Mouse (Mus musculus): Measurements from ENCODE around the gene Ctso. TPM values are rescaled to one million over a fixed set of nuclear protein-coding genes. Genes with fewer than 3 reads are reported as not detected.
A peak's percentile ranks its signal among the peaks of the same experiment; 100 is the strongest.

Gene Ctso
- polyA plus RNA-seq, 1 experiment = 4.4 TPM

- no peak for DNase-seq (ENCODE audit: low read depth)
- TF ChIP-seq CTCF (IDR thresholded peaks at IDR 0.05; ENCODE audit: borderline replicate concordance, extremely low read depth, insufficient read depth, insufficient read length) = no peak
- TF ChIP-seq POLR2A (IDR thresholded peaks at IDR 0.05; ENCODE audit: borderline replicate concordance, extremely low read depth, insufficient read depth, insufficient read length, poor library complexity, severe bottlenecking) = no peak
These were observed 57.3 kb downstream of the Ctso start for GRCm38 (mm10) chr3:81989692-81990141.

GRCm38 (mm10) chr3:81990531-81990930 is 58.1 kb downstream of the Ctso start:
- no peak for TF ChIP-seq CTCF (IDR thresholded peaks at IDR 0.05; ENCODE audit: borderline replicate concordance, extremely low read depth, insufficient read depth, insufficient read length)
- TF ChIP-seq POLR2A (IDR thresholded peaks at IDR 0.05; ENCODE audit: borderline replicate concordance, extremely low read depth, insufficient read depth, insufficient read length, poor library complexity, severe bottlenecking) = no peak
- DNase-seq (ENCODE audit: low read depth) = no peak

GRCm38 (mm10) chr3:81995371-81995770 is 63.0 kb downstream of the Ctso start:
- TF ChIP-seq CTCF (IDR thresholded peaks at IDR 0.05; ENCODE audit: borderline replicate concordance, extremely low read depth, insufficient read depth, insufficient read length) (no peak), POLR2A (IDR thresholded peaks at IDR 0.05; ENCODE audit: borderline replicate concordance, extremely low read depth, insufficient read depth, insufficient read length, poor library complexity, severe bottlenecking) (no peak)

DNA sequence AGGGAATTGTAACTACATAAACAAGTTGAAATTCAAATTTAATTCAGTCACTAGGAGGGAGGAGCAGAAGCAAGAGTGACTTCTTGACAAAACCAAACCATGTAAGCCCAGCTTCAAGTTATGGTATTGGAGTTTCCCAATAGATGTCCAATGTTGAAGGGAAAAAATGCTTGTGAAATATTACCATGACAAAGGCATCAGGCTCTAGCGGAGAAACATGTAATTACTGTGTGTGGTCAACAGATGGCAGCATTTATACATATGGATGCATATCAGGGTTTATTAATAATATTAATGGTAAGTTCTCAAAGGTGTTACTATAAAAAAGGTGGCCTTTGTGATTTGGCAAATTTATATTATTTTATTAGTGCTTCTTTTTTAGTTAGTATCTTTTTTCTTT is 63.6 kb downstream of the Ctso start:
- TF ChIP-seq POLR2A (IDR thresholded peaks at IDR 0.05; ENCODE audit: borderline replicate concordance, extremely low read depth, insufficient read depth, insufficient read length, poor library complexity, severe bottlenecking) (no peak), CTCF (IDR thresholded peaks at IDR 0.05; ENCODE audit: borderline replicate concordance, extremely low read depth, insufficient read depth, insufficient read length) (peak; percentile 28; the same call in 1 of the 2 replicates)
- peak; percentile 76 for DNase-seq (ENCODE audit: low read depth)

More at GRCm38 (mm10) chr3:81995371-81995770, 63.0 kb downstream of the Ctso start:
- no peak for DNase-seq (ENCODE audit: low read depth)

Other genes starting within 250 kb of the Ctso start
- gene Tdo2, start 43.6 kb downstream of the Ctso start, polyA plus RNA-seq (2012; rRNA removed) = 0.04 and 0.18 TPM in 2 replicates
- gene Asic5, start 49.7 kb downstream of the Ctso start, polyA plus RNA-seq (2012; rRNA removed) = 0.07 TPM in 1 of 2 replicates, not detected in the other
- gene Gucy1b1, start 142.1 kb downstream of the Ctso start, polyA plus RNA-seq (2012; rRNA removed) = 26.9 and 27.1 TPM in 2 replicates
- 14.0 and 16.5 TPM in 2 replicates for gene Gucy1a1, start 213.2 kb downstream of the Ctso start, polyA plus RNA-seq (2012; rRNA removed)